Mouse (Mus musculus): ENCODE measurements around the gene Oas1f. TPM values are rescaled to one million over a fixed set of nuclear protein-coding genes. Genes with fewer than 3 reads are reported as not detected.

Oas1f gene
- total RNA-seq (2023): not detected in 2 replicates

GRCm38 (mm10) chr5:120847067-120847466, at the start of gene Oas1f:
Gene Oas1f (plus strand): TSS chr5:120847367.

GRCm38 (mm10) chr5:120811951-120812819, 35.0 kb upstream of the Oas1f start, which contains the start of gene Oas1c:
Gene Oas1c (minus strand): TSS chr5:120812514.

GRCm38 (mm10) chr5:120861121-120861520, 14.0 kb downstream of the Oas1f start, which contains the start of gene Oas1h:
Gene Oas1h (plus strand): TSS chr5:120861421.

GRCm38 (mm10) chr5:120887413-120887812, 40.2 kb downstream of the Oas1f start, which contains the start of gene Oas1g:
Gene Oas1g (minus strand): TSS chr5:120887613.

GRCm38 (mm10) chr5:120906791-120907733, 59.9 kb downstream of the Oas1f start, which contains the start of gene Oas1a:
Gene Oas1a (minus strand): TSS chr5:120907521.

Other genes with a start within 250 kb of the Oas1f start
- 1.0 and 1.7 TPM in 2 replicates for gene Rita1, start 234.8 kb upstream of the Oas1f start, total RNA-seq (2023)
- gene Ddx54, start 234.6 kb upstream of the Oas1f start, total RNA-seq (2023): 50.8 and 56.9 TPM in 2 replicates
- not detected in 2 replicates for gene Cfap73, start 213.1 kb upstream of the Oas1f start, total RNA-seq (2023)
- 0.66 and 1.3 TPM in 2 replicates for gene Rasal1, start 198.6 kb upstream of the Oas1f start, total RNA-seq (2023)
- gene Dtx1, start 135.4 kb upstream of the Oas1f start, total RNA-seq (2023): 0.43 and 0.76 TPM in 2 replicates
- 4.9 and 8.2 TPM in 2 replicates for gene Oas2, start 97.5 kb upstream of the Oas1f start, total RNA-seq (2023)
- gene Oas3, start 69.7 kb upstream of the Oas1f start, total RNA-seq (2023): 9.8 and 22.2 TPM in 2 replicates
- gene Oas1e, start 51.8 kb upstream of the Oas1f start, total RNA-seq (2023): not detected in 2 replicates
- gene Oas1c, start 34.9 kb upstream of the Oas1f start, total RNA-seq (2023): 1.9 and 3.5 TPM in 2 replicates
- gene Oas1h, start 14.1 kb downstream of the Oas1f start, total RNA-seq (2023): not detected in 2 replicates
- gene Oas1g, start 40.2 kb downstream of the Oas1f start, total RNA-seq (2023): 0.54 and 1.6 TPM in 2 replicates
- gene Oas1a, start 60.2 kb downstream of the Oas1f start, total RNA-seq (2023): 2.8 and 10.6 TPM in 2 replicates
- not detected in 2 replicates for gene Oas1d, start 67.2 kb downstream of the Oas1f start, total RNA-seq (2023)
- 0.35 and 0.41 TPM in 2 replicates for gene Rph3a, start 162.7 kb downstream of the Oas1f start, total RNA-seq (2023)

All from neutrophil, adult 65 days (primary cell).